Mouse (Mus musculus) adrenal gland, postnatal 25 days (tissue): Measurements from ENCODE around the gene BC052040. TPM values are rescaled to one million over a fixed set of nuclear protein-coding genes. Genes with fewer than 3 reads are reported as not detected.

Source experiments
- DNase-seq: peaks from one replicate; pipeline ENCODE4 v3.0.0; 2021; ENCODE audit warnings: mixed read lengths
- total RNA-seq: library from RNA; stranded (reverse); gene quantifications from 2 replicates; pipeline ENCODE4 v1.2.3, GENCODE M21; 2021

BC052040 gene
- total RNA-seq, 1 experiment from 2014 or later, result 5.8 TPM

- no peak for DNase-seq
Measured at GRCm38 (mm10) chr2:115702610-115703009, 121.1 kb downstream of the BC052040 start.

- DNase-seq, result no peak
Measured at GRCm38 (mm10) chr2:115717535-115717934, 136.0 kb downstream of the BC052040 start.

GRCm38 (mm10) chr2:115717980-115718379, 136.5 kb downstream of the BC052040 start:
- DNase-seq, result no peak

- DNase-seq, result no peak
Measured at GRCm38 (mm10) chr2:115723452-115723851, 141.9 kb downstream of the BC052040 start.

DNA sequence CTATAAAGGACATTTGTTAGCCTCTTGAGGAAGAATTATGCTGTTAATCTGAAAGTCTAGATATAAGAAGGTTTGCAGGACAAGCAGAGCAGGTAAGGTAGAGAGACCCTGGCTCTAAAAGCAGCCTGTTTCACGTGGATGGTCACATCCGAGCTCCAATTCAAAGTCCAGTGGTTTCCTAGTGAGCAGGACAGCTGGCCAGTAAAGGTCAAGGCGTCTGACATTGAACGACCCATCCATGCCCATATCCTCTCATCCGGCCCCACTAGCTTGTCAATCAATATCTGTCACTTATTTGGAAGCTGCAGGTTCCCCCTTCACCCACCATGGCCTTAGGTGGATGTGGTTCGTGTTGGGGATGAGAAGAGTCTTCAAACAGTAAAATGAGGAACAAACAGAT, 142.7 kb downstream of the BC052040 start:
- no peak for DNase-seq

DNA sequence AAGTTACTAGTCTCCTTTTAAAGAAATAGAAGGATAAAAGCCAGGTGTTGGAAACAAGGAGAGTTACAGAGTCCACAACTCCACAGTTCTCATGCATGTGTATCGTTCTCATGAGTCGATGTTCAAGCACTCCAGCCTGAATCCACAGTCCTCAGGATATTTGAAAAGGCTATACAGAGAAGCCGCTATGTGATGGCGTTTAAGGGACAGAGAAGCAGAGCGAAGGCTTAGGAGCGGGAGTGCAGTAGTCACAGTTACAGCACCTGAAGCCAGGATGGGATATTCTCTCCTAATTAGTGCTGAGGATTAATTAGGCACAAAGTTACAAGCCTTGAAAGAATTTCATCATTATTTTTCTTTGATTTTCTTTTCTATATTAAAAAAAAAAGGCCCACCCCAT, 143.2 kb downstream of the BC052040 start:
- no peak for DNase-seq

GRCm38 (mm10) chr2:115725503-115725902, 144.0 kb downstream of the BC052040 start:
- DNase-seq, result no peak

GRCm38 (mm10) chr2:115725926-115726325, 144.4 kb downstream of the BC052040 start:
- no peak for DNase-seq

GRCm38 (mm10) chr2:115726806-115727205, 145.3 kb downstream of the BC052040 start:
- DNase-seq, result no peak

DNA sequence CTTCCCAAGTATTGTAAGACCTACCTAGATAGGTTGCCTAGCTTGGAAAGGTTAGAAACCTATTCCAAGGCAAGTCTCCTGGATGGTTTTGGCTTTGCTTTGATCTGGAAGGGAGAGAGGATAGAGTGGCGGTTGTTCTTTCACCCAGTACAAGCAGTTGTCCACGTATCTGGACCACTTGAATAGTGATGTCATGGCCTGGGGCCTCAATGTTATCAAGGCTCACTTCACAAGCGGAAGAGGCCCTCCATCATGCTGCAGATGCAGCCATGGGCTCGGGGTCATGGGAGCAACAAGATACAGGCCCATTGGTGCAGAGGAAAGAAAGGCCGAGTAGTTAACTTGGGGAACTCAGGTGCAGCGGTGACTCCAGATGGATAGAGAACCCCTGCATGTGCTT, 147.1 kb downstream of the BC052040 start:
- DNase-seq, result no peak

GRCm38 (mm10) chr2:115730502-115730901, 149.0 kb downstream of the BC052040 start:
- no peak for DNase-seq

GRCm38 (mm10) chr2:115731171-115731570, 149.7 kb downstream of the BC052040 start:
- no peak for DNase-seq

DNA sequence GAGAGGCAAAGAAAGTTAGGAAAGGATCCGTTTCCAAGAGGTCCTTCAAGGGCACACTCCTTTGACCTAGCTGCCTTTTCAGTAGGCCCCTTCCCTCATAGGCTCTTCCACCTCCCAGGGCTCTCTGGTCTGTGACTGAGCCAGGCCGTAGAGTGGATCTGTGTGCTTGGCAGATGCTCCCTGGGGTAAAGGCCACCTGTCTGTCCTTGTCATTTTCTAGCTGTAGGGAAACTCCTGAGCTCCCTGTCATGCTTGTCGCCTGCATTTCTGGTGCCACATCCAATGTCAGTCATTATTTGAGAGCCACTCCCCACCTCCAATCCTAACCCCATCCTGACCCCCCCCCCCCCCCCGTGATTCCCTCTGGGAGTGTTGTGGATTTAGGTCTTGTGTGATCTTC, 151.1 kb downstream of the BC052040 start:
- no peak for DNase-seq

GRCm38 (mm10) chr2:115733017-115733692, 151.6 kb downstream of the BC052040 start:
- no peak for DNase-seq

GRCm38 (mm10) chr2:115734850-115735249, 153.3 kb downstream of the BC052040 start:
- DNase-seq, result no peak

GRCm38 (mm10) chr2:115736416-115736815, 154.9 kb downstream of the BC052040 start:
- no peak for DNase-seq

DNA sequence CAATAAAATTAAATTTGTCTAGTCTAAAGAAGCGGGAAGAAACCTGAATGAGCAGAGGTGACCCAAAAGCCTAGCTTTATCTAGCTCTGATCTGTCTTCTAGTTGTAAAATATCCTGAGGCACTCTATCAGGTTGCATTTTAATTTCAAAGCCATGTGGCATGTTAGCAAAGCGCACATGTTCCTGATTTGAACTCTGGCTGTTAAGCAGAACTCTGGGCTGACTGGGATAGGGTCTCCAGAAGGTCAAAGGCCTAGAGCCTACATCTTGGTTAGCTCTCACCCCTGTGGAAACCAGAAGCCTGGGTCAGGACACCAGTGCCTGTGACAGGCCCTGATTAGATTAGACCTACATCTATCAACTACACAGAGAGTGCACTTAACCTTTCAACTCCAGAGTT, 156.4 kb downstream of the BC052040 start:
- DNase-seq, result no peak

GRCm38 (mm10) chr2:115742061-115742460, 160.5 kb downstream of the BC052040 start:
- peak; percentile 89 for DNase-seq

DNA sequence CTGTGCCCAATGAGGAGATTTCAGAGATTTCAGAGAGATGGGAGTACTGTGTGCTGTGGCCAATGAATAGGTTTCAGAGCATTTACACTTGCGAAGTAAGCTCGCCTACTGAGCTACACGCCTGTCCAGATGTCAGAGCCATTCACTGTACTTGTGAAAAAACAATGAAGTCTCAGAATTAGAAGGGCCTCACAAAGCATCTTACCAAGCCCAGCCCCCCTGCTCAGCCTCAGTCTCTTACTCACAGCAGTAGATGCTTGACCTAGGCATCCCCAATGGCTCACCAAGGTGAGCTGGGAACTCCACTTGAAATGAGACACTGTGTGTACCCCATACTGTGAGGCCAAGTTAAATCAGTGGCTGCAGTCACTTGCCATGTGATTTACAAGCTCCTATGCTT, 166.1 kb downstream of the BC052040 start:
- DNase-seq, result no peak

- DNase-seq, result no peak
Measured at GRCm38 (mm10) chr2:115751177-115751576, 169.7 kb downstream of the BC052040 start.

GRCm38 (mm10) chr2:115757685-115758084, 176.2 kb downstream of the BC052040 start:
- DNase-seq, result no peak

DNA sequence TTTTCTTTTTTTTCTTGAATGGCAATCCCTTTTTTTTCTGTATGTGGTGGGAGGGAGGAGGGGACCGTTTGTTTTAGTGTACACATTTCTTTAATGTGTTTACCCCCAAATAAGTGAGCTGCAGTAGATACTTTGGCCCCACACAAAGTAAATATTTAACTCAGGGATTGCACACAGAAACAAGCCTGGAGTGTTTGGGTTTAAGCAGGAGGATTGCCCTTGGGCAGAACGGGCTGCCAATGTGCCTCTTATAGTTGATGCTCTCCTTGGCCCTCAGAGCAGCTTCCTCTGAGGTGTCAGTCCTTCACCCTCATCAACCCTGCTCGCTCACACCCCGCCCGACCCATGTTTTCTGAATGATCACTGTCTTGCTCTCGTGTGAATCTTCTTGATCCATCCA, 177.0 kb downstream of the BC052040 start:
- no peak for DNase-seq

DNA sequence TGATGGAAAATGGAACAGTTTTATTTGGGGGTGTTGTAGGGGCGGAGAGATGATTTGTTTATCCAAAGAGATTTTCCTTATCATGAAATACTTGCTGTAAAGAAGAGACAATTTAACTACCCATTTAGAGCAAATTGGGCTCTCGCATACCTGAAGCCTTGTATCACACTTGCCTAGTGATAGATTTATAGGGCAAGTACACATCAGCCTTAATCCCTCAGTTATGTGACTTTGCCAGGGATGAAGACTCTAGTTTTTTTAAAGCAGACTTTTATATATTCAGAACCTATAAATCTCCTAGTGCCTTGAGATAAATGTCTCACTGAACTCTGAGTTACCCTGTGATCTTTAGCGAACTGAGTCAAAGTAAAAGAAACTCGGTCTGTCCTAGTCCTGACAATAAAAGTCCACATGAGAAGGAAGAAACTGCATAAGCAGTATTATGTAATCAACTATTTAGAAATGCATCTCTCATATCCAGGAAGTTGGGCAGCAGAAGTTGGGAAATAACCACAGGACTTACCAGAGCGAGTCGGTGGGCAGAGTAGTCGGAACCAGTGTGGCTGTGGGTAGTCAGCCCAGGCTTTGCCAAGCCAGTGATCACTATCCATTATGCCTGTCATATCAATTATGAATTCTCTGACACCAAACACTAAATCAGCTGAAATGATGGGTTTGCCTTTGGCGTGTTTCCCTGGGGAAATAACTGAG, 183.2 kb downstream of the BC052040 start:
- no peak for DNase-seq
